In the genomic region with DNA sequence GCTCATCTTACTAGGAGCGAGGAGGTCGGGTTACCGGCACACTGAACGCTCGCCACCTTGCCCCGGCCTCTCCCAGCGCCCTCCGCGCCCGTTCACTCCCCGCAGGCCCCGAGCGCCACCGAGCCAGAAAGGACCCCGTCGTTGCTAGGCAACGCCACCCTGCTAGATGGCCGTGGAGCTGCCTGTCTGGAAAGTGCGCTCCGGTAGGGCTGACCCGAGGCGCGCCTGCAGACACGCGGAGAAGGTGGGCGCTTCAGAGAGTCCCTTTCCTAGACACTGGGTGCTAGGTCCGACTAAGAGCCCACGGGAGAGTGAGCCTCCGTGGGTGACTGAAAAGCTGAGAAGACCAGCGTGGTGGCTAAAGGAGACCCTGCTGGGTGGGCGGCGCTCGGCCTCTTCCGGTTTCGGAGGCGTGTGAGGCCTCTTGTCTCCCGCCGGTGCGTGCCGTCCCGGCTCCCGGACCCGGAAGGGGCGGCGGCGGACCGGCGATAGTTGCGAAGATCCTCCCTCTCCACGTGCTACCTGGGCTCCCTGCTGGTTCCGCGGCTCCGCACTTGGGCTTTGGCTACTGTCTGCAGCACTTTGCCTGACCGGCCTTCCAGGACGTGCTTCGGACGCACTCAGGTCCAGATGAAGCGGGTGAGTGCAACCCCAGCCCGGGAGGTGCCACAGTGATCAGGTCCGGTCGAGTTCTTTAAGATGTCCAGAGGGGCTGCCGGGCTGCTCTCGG, we compare ENCODE assay signal across 7 mouse cellular contexts. TPM values are rescaled to one million over a fixed set of nuclear protein-coding genes. Genes with fewer than 3 reads are reported as not detected.
DNase-seq lines count a peak whose midpoint lies in the region; ATAC-seq lines count a peak whose summit lies in the region.

Gene Gtf3c4, minus strand, starts transcription at position 139 of the 730 bp plus-strand sequence.
Gene Ddx31, plus strand, starts transcription at position 185 of the 730 bp plus-strand sequence.

- H3K4me1 ChIP-seq in intestine, embryonic 16.5 days (ENCODE audit: control insufficient read depth, insufficient read depth, low read length): peaks cover 27% of the 10 kb centered on the region
- H3K4me1 ChIP-seq in midbrain, embryonic 11.5 days (ENCODE audit: control insufficient read depth, insufficient read depth, low read length): peaks cover 18% of the 10 kb centered on the region

- peak; percentile 87 for DNase-seq in adrenal gland, adult 8-10 months
- DNase-seq in embryo, embryonic 9.5 days (ENCODE audit: extremely low spot score): peak; percentile 97
- DNase-seq in gastrocnemius, postnatal 4 days (ENCODE audit: low spot score in 2 of 2): peak; percentile 91 to 95
- DNase-seq in left cerebral cortex, postnatal 36 days (ENCODE audit: low spot score in 2 of 2): peak; percentile 93 to 96
- DNase-seq in midbrain, embryonic 11.5 days (ENCODE audit: low spot score, missing footprints): peak; percentile 100
- DNase-seq in skeletal muscle tissue, adult 2 months (ENCODE audit: low read depth, low spot score): peak; percentile 95

- ATAC-seq in intestine, embryonic 16.5 days: peak; percentile 96
- peak; percentile 95 for ATAC-seq in midbrain, embryonic 11.5 days (ENCODE audit: low FRiP score)

- no peaks in the 10 kb centered on the region for H3K27me3 ChIP-seq in intestine, embryonic 16.5 days (replicated peaks; ENCODE audit: control insufficient read depth, insufficient read depth, low read length)
- H3K27me3 ChIP-seq in midbrain, embryonic 11.5 days (ENCODE audit: control insufficient read depth, insufficient read depth, low read length): no peaks in the 10 kb centered on the region

- intact Hi-C loops in left cerebral cortex, postnatal 36 days (cut with DNase I): loop anchor here (5.0 kb wide), 2 partner anchors 72 to 153 kb away; no protein-coding TSS in a partner anchor

- peak within 1 kb of the TSS; percentile 94 for H3K27ac ChIP-seq in intestine, embryonic 16.5 days (ENCODE audit: low read length)
- peak within 1 kb of the TSS; percentile 67 for H3K27ac ChIP-seq in midbrain, embryonic 11.5 days (ENCODE audit: low read depth, low read length)

- H3K9ac ChIP-seq in intestine, embryonic 16.5 days (ENCODE audit: low read depth, low read length): peak within 1 kb of the TSS; percentile 90
- peak within 1 kb of the TSS; percentile 82 for H3K9ac ChIP-seq in midbrain, embryonic 11.5 days (ENCODE audit: low read length)

- whole genome bisulfite sequencing in intestine, embryonic 16.5 days: under 1% methylated on average over 63 of the region's 63 CpGs
- under 1% methylated on average over 63 of the region's 63 CpGs for WGBS in midbrain, embryonic 11.5 days

- H3K36me3 ChIP-seq in intestine, embryonic 16.5 days (ENCODE audit: control insufficient read depth, insufficient read depth, low read length): peaks cover 4% of the 10 kb centered on the region; the same call in 1 of the 2 replicates
- H3K36me3 ChIP-seq in midbrain, embryonic 11.5 days (ENCODE audit: control insufficient read depth, insufficient read depth, low read length): peaks cover 6% of the 10 kb centered on the region; the same call in 1 of the 2 replicates

- H3K4me2 ChIP-seq in intestine, embryonic 16.5 days (ENCODE audit: low read depth, low read length): peak within 1 kb of the TSS; percentile 88
- peak within 1 kb of the TSS; percentile 81 for H3K4me2 ChIP-seq in midbrain, embryonic 11.5 days

- H3K9me3 ChIP-seq in intestine, embryonic 16.5 days (ENCODE audit: control insufficient read depth, low read length): no peaks in the 10 kb centered on the region
- H3K9me3 ChIP-seq in midbrain, embryonic 11.5 days (ENCODE audit: control insufficient read depth, low read length): no peaks in the 10 kb centered on the region

- H3K4me3 ChIP-seq in intestine, embryonic 16.5 days (ENCODE audit: low read length): peak within 1 kb of the TSS; percentile 96
- peak within 1 kb of the TSS; percentile 73 for H3K4me3 ChIP-seq in midbrain, embryonic 11.5 days (ENCODE audit: low read depth, low read length)

RNA-seq across cellular contexts. Expression of gene Gtf3c4, which starts in this region (rescaled TPM):
- 10 to 100 TPM; 35.2 to 45.4 (median 35.6) TPM for total RNA-seq in adrenal gland, adult 8-10 months (2022)
- total RNA-seq in gastrocnemius, postnatal 4 days (2021): 10 to 100 TPM; 25.1 to 27.1 TPM
- 7.1 and 7.4 TPM in 2 replicates for polyA plus RNA-seq in intestine, embryonic 16.5 days (2015; fragmentation: Nextera tagmentation; extraction: Ambion mirVana)
- 10 to 100 TPM; 31.8 to 35.8 TPM for total RNA-seq in left cerebral cortex, postnatal 36 days (2021)
- 32.2 and 34.3 TPM in 2 replicates for polyA plus RNA-seq in midbrain, embryonic 11.5 days (2014; fragmentation: Nextera tagmentation; extraction: Ambion mirVana)

RNA-seq across cellular contexts. Expression of gene Ddx31, which starts in this region (rescaled TPM):
- 10 to 100 TPM in 2 of 4 experiments, 1 to 10 TPM in 2; 8.9 to 13.2 (median 9.8) TPM for total RNA-seq in adrenal gland, adult 8-10 months (2022)
- total RNA-seq in gastrocnemius, postnatal 4 days (2021): 1 to 10 TPM; 4.6 to 7.8 TPM
- polyA plus RNA-seq in intestine, embryonic 16.5 days (2015; fragmentation: Nextera tagmentation; extraction: Ambion mirVana): 10.5 and 11.4 TPM in 2 replicates
- 1 to 10 TPM; 6.2 to 8.7 TPM for total RNA-seq in left cerebral cortex, postnatal 36 days (2021)
- polyA plus RNA-seq in midbrain, embryonic 11.5 days (2014; fragmentation: Nextera tagmentation; extraction: Ambion mirVana): 18.8 and 20.7 TPM in 2 replicates

Comparison
In these comparisons a context has a peak if more than half of its experiments do, and no peak if none do; other contexts are left out.
1. Peak in every context shown above with its lines: DNase-seq, ATAC-seq, H3K4me3 ChIP-seq and H3K27ac ChIP-seq.